Mouse (Mus musculus): ENCODE results near the gene Pnmt. TPM values are rescaled to one million over a fixed set of nuclear protein-coding genes. Genes with fewer than 3 reads are reported as not detected.

Gene Pnmt
- total and polyA plus RNA-seq, 3 experiments = not detected

GRCm38 (mm10) chr11:98339071-98339501 lies 47.2 kb upstream of the Pnmt start:
- TF ChIP-seq SMC3 (IDR thresholded peaks at IDR 0.05; ENCODE audit: low read depth, low read length) (no peak), POLR2AphosphoS5 (IDR thresholded peaks at IDR 0.05; ENCODE audit: borderline replicate concordance, low read depth, low read length) (no peak), USF1 (IDR thresholded peaks at IDR 0.05; ENCODE audit: low read depth, low read length) (no peak), ZC3H11A (IDR thresholded peaks at IDR 0.05; ENCODE audit: low read depth, low read length) (no peak), UBTF (IDR thresholded peaks at IDR 0.05; ENCODE audit: borderline replicate concordance, insufficient read depth, low read depth, low read length) (no peak), MYB (IDR thresholded peaks at IDR 0.05; ENCODE audit: low read depth, low read length) (no peak), MEF2A (IDR thresholded peaks at IDR 0.05; ENCODE audit: extremely low read depth, insufficient replicate concordance, low read depth, low read length, poor library complexity, severe bottlenecking) (no peak), BHLHE40 (IDR thresholded peaks at IDR 0.05; ENCODE audit: borderline replicate concordance, low read depth, low read length) (no peak), E2F4 (IDR thresholded peaks at IDR 0.05; ENCODE audit: borderline replicate concordance, low read depth, low read length) (no peak), HCFC1 (IDR thresholded peaks at IDR 0.05; ENCODE audit: low read depth, low read length) (no peak), TAL1 (IDR thresholded peaks at IDR 0.05; ENCODE audit: low read length) (no peak), ETS1 (IDR thresholded peaks at IDR 0.05; ENCODE audit: low read depth, low read length) (no peak), USF2 (IDR thresholded peaks at IDR 0.05; ENCODE audit: borderline replicate concordance in 1 of 2, insufficient read depth in 1 of 2, low read depth in 1 of 2, low read length in 2 of 2) (no peak), NRF1 (IDR thresholded peaks at IDR 0.05; ENCODE audit: insufficient read depth, low read depth, low read length, poor library complexity, severe bottlenecking) (no peak)
- H3K9ac ChIP-seq (ENCODE audit: control insufficient read depth, low read depth, low read length, poor library complexity, severe bottlenecking) = no peak overlapping the region
- H3K27ac ChIP-seq (ENCODE audit: control insufficient read depth, low read depth, low read length) = no peak overlapping the region
- peaks cover 0 to 8% of the 10 kb centered on the region in 2 experiments; a peak in 2 of 4 replicates for H3K4me1 ChIP-seq (ENCODE audit: control insufficient read depth in 1 of 2, insufficient read depth in 2 of 2, low read length in 2 of 2)
- peaks cover 0 to 3% of the 10 kb centered on the region in 2 experiments; a peak in 2 of 4 replicates for H3K36me3 ChIP-seq (ENCODE audit: control insufficient read depth in 1 of 2, insufficient read depth in 2 of 2, low read length in 2 of 2)
- H3K4me3 ChIP-seq (ENCODE audit: control insufficient read depth in 1 of 2, insufficient read depth in 1 of 2, low read depth in 2 of 2, low read length in 2 of 2) = no peak overlapping the region
- no peak for DNase-seq (ENCODE audit: low read depth, low spot score)
- peaks cover 0 to 5% of the 10 kb centered on the region in 2 experiments; a peak in 2 of 4 replicates for H3K27me3 ChIP-seq (ENCODE audit: control insufficient read depth in 1 of 2, insufficient read depth in 2 of 2, low read length in 2 of 2)
- no peaks in the 10 kb centered on the region for H3K79me2 ChIP-seq (ENCODE audit: control insufficient read depth, insufficient read depth, low read length, poor library complexity)
- H3K9me3 ChIP-seq (replicated peaks; ENCODE audit: insufficient read depth, low read length) = no peaks in the 10 kb centered on the region

DNA sequence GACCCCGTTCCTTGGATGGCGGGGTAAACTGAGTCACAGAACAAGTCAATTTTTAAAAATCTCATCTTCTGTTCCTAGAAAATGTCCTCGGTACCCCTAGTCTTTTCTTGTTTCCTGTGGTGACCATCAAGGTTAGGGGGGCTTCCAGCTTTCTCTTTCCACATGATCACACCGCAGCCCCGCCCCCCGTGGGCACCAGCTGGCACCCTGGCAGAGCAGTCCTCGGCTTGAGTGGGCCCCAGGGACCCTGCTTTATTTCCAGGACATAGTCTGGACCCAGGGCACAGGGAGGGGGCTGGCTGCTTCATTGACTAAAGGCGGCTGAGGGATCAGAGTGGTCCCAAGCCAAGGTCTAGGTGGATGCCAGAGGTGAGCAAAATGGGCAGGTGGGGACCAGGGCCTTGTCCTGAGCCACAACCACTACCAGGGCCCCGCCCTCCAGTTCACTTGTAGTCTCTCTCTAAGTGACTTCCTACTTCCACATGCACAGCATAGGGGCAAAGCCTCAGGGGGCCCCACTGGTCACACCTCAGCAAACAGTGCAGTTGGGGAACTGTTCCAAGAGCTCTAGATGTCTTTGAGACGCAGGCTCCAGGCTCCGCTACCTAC lies 46.5 kb upstream of the Pnmt start:
- no peak overlapping the region for H3K27ac ChIP-seq (ENCODE audit: control insufficient read depth, low read depth, low read length)
- H3K9me3 ChIP-seq (replicated peaks; ENCODE audit: insufficient read depth, low read length) = no peaks in the 10 kb centered on the region
- H3K9ac ChIP-seq (ENCODE audit: control insufficient read depth, low read depth, low read length, poor library complexity, severe bottlenecking) = no peak overlapping the region
- no peaks in the 10 kb centered on the region for H3K79me2 ChIP-seq (ENCODE audit: control insufficient read depth, insufficient read depth, low read length, poor library complexity)
- TF ChIP-seq BHLHE40 (IDR thresholded peaks at IDR 0.05; ENCODE audit: borderline replicate concordance, low read depth, low read length) (no peak), USF1 (IDR thresholded peaks at IDR 0.05; ENCODE audit: low read depth, low read length) (no peak), SMC3 (IDR thresholded peaks at IDR 0.05; ENCODE audit: low read depth, low read length) (no peak), ZC3H11A (IDR thresholded peaks at IDR 0.05; ENCODE audit: low read depth, low read length) (no peak)
- DNase-seq (ENCODE audit: low read depth, low spot score) = no peak
- H3K4me1 ChIP-seq (ENCODE audit: control insufficient read depth in 1 of 2, insufficient read depth in 2 of 2, low read length in 2 of 2) = peaks cover 0 to 8% of the 10 kb centered on the region in 2 experiments; a peak in 2 of 4 replicates
- no peak overlapping the region for H3K4me3 ChIP-seq (ENCODE audit: control insufficient read depth in 1 of 2, insufficient read depth in 1 of 2, low read depth in 2 of 2, low read length in 2 of 2)
- H3K36me3 ChIP-seq (ENCODE audit: control insufficient read depth in 1 of 2, insufficient read depth in 2 of 2, low read length in 2 of 2) = peaks cover 0 to 3% of the 10 kb centered on the region in 2 experiments; a peak in 2 of 4 replicates
- peaks cover 0 to 5% of the 10 kb centered on the region in 2 experiments; a peak in 2 of 4 replicates for H3K27me3 ChIP-seq (ENCODE audit: control insufficient read depth in 1 of 2, insufficient read depth in 2 of 2, low read length in 2 of 2)

Measured in MEL (cell line).